Mouse (Mus musculus): ENCODE results near the gene Serpina7. TPM values are rescaled to one million over a fixed set of nuclear protein-coding genes. Genes with fewer than 3 reads are reported as not detected.

Gene Serpina7
- polyA plus RNA-seq (2015; fragmentation: Nextera tagmentation; extraction: Ambion mirVana), result not detected in 2 replicates

DNA sequence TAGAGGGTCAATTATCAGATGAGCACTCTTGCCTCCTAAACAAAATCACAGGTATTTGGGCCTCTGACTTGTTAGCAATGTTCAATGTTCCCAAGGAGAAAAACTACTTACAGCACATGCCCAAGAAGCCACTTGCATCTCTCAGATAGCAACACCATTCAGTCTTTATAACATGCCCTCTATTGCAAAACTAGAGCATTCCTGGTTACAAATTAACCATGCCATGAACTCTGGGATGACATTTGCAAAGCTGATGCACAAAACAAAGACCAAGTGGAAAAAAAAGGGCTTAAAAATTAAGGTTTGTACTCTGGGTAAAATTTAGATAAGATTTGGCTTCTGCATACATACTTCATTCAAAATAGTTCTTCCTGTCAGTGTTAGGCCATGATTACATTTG lies at the start of gene Serpina7:
Serpina7 (minus strand) TSS at position 160 of the 400 bp plus-strand sequence.
- Histone ChIP-seq H3K27me3 (no peaks in the 10 kb centered on the region), H3K27ac (replicated peaks) (no peak within 1 kb of the TSS), H3K36me3 (no peaks in the 10 kb centered on the region), H3K9me3 (no peaks in the 10 kb centered on the region), H3K4me3 (no peak within 1 kb of the TSS), H3K9ac (no peak within 1 kb of the TSS), H3K4me1 (replicated peaks) (no peaks in the 10 kb centered on the region), H3K4me2 (no peak within 1 kb of the TSS)
- no peak for ATAC-seq (ENCODE audit: low read depth)

- WGBS, result 63% methylated on average over 4 of the region's 4 CpGs
- Histone ChIP-seq H3K9me3 (no peaks in the 10 kb centered on the region), H3K27me3 (no peaks in the 10 kb centered on the region), H3K9ac (no peak overlapping the region), H3K36me3 (no peaks in the 10 kb centered on the region), H3K4me1 (replicated peaks) (no peaks in the 10 kb centered on the region), H3K4me2 (no peak overlapping the region), H3K27ac (replicated peaks) (no peak overlapping the region), H3K4me3 (no peak overlapping the region)
- no peak for ATAC-seq (ENCODE audit: low read depth)
These were observed 49.0 kb upstream of the Serpina7 start for GRCm38 (mm10) chrX:139134031-139134430.

DNA sequence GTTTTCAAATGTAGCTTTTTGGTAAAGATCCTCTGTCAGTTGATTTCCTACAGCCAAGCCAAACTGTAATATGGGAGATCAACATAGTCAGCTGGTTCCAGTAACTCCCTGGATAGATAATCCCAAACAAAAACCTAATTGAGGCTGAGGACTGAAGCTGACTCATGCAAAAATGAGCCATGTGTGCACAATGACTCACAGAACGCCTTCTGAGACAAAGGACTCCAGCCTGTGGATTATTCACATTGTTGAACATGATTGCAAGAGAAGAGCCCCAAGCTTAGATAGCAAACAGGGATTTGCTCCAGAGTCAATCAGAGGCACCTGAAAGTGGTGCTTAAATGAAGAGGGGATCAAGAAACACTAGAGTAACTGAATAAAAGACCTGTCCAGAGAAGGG lies 12.2 kb upstream of the Serpina7 start:
- Histone ChIP-seq H3K36me3 (no peaks in the 10 kb centered on the region), H3K27ac (replicated peaks) (no peak overlapping the region), H3K4me3 (no peak overlapping the region), H3K4me2 (no peak overlapping the region), H3K9me3 (no peaks in the 10 kb centered on the region), H3K27me3 (no peaks in the 10 kb centered on the region; the same call in 1 of the 2 replicates), H3K9ac (no peak overlapping the region), H3K4me1 (replicated peaks) (no peaks in the 10 kb centered on the region)
- no peak for ATAC-seq (ENCODE audit: low read depth)
- WGBS, result 76% methylated on average over 1 of the region's 1 CpGs

GRCm38 (mm10) chrX:139085943-139086342 lies 907 bp upstream of the Serpina7 start, which contains the start of gene 4930513O06Rik:
Gene 4930513O06Rik, plus strand, starts transcription at chrX:139086243.
- no peaks in the 10 kb centered on the region for H3K4me1 ChIP-seq (replicated peaks)
- no peaks in the 10 kb centered on the region for H3K36me3 ChIP-seq
- H3K4me2 ChIP-seq, result no peak within 1 kb of the TSS
- H3K27me3 ChIP-seq, result no peaks in the 10 kb centered on the region
- H3K9ac ChIP-seq, result no peak within 1 kb of the TSS
- H3K27ac ChIP-seq (replicated peaks), result no peak within 1 kb of the TSS
- WGBS, result 90% methylated on average over 1 of the region's 1 CpGs
- no peak within 1 kb of the TSS for H3K4me3 ChIP-seq
- ATAC-seq (ENCODE audit: low read depth), result no peak
- no peaks in the 10 kb centered on the region for H3K9me3 ChIP-seq

GRCm38 (mm10) chrX:139078493-139078892 lies 6.5 kb downstream of the Serpina7 start:
- Histone ChIP-seq H3K4me1 (replicated peaks) (no peaks in the 10 kb centered on the region), H3K27me3 (no peaks in the 10 kb centered on the region), H3K9ac (no peak overlapping the region), H3K4me3 (no peak overlapping the region), H3K27ac (replicated peaks) (no peak overlapping the region), H3K4me2 (no peak overlapping the region), H3K36me3 (no peaks in the 10 kb centered on the region), H3K9me3 (no peaks in the 10 kb centered on the region)
- ATAC-seq (ENCODE audit: low read depth), result no peak
- 92% methylated on average over 2 of the region's 2 CpGs for WGBS

GRCm38 (mm10) chrX:139064078-139064477 lies 21.0 kb downstream of the Serpina7 start:
- Histone ChIP-seq H3K4me3 (no peak overlapping the region), H3K4me2 (no peak overlapping the region), H3K27ac (replicated peaks) (no peak overlapping the region), H3K9ac (no peak overlapping the region), H3K27me3 (no peaks in the 10 kb centered on the region), H3K4me1 (replicated peaks) (no peaks in the 10 kb centered on the region), H3K9me3 (no peaks in the 10 kb centered on the region), H3K36me3 (no peaks in the 10 kb centered on the region)
- no peak for ATAC-seq (ENCODE audit: low read depth)
- WGBS, result 87% methylated on average over 5 of the region's 5 CpGs

- Histone ChIP-seq H3K4me3 (no peak overlapping the region), H3K36me3 (no peaks in the 10 kb centered on the region), H3K27ac (replicated peaks) (no peak overlapping the region), H3K27me3 (no peaks in the 10 kb centered on the region), H3K9me3 (no peaks in the 10 kb centered on the region), H3K4me1 (replicated peaks) (no peaks in the 10 kb centered on the region), H3K4me2 (no peak overlapping the region), H3K9ac (no peak overlapping the region)
- WGBS, result 86% methylated on average over 1 of the region's 1 CpGs
- ATAC-seq (ENCODE audit: low read depth), result no peak
These were observed 31.9 kb downstream of the Serpina7 start for GRCm38 (mm10) chrX:139053149-139053548.

- no peak overlapping the region for H3K4me3 ChIP-seq
- H3K4me2 ChIP-seq, result no peak overlapping the region
- no peak overlapping the region for H3K27ac ChIP-seq (replicated peaks)
- ATAC-seq (ENCODE audit: low read depth), result no peak
- H3K36me3 ChIP-seq, result no peaks in the 10 kb centered on the region
- WGBS, result 70% methylated on average over 1 of the region's 1 CpGs
- H3K4me1 ChIP-seq (replicated peaks), result no peaks in the 10 kb centered on the region
- H3K9ac ChIP-seq, result no peak overlapping the region
- H3K27me3 ChIP-seq, result no peaks in the 10 kb centered on the region
- H3K9me3 ChIP-seq, result no peaks in the 10 kb centered on the region
These were observed 33.1 kb downstream of the Serpina7 start for GRCm38 (mm10) chrX:139051976-139052375.

- Histone ChIP-seq H3K27me3 (no peaks in the 10 kb centered on the region), H3K36me3 (no peaks in the 10 kb centered on the region), H3K9me3 (no peaks in the 10 kb centered on the region), H3K27ac (replicated peaks) (no peak overlapping the region), H3K4me2 (no peak overlapping the region), H3K9ac (no peak overlapping the region), H3K4me3 (no peak overlapping the region), H3K4me1 (replicated peaks) (no peaks in the 10 kb centered on the region)
- ATAC-seq (ENCODE audit: low read depth), result no peak
- WGBS, result 65% methylated on average over 1 of the region's 1 CpGs
These were observed 43.9 kb downstream of the Serpina7 start for GRCm38 (mm10) chrX:139041148-139041547.

DNA sequence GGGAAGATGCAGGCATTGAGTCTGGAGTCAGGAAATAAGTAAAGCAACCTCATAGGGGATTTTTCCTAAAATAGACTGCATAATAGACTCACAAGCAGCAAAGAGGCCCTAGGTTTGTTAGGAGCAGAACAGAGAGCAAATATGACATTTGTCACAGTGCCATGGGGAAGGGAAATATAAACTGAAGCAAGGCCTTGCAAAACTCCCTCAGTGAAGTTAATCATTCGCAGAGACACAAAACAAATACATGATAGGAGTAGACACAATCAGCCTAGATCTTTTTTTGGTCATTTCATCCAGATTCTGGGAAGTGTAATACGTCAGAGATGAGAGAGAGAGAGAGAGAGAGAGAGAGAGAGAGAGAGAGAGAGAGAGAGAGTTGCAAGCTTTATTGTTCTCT lies 45.7 kb downstream of the Serpina7 start:
- no peak overlapping the region for H3K27ac ChIP-seq (replicated peaks)
- H3K27me3 ChIP-seq, result no peaks in the 10 kb centered on the region
- no peaks in the 10 kb centered on the region for H3K36me3 ChIP-seq
- no peak for ATAC-seq (ENCODE audit: low read depth)
- H3K9me3 ChIP-seq, result no peaks in the 10 kb centered on the region
- WGBS, result 81% methylated on average over 2 of the region's 2 CpGs
- H3K9ac ChIP-seq, result no peak overlapping the region
- H3K4me1 ChIP-seq (replicated peaks), result no peaks in the 10 kb centered on the region
- H3K4me3 ChIP-seq, result no peak overlapping the region
- no peak overlapping the region for H3K4me2 ChIP-seq

DNA sequence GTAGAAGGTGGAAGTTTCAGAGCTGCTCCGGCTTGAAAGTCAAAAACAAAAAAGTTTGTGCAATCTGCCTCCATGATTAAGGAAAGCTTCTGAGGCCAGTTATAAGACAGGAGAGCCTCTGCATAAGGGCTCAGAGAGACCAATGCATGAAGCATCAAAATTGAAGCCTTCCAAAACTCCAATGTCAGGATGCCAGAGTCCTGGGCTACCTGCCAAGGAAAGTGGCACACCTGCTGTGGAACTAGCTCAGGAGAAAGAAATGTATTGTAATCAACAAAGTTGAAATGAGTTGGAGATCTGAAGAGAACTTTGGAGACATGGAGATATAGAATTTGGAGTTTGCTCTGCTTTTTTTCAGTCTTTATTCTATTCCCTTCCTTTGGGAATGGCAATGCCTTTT lies 47.4 kb downstream of the Serpina7 start:
- Histone ChIP-seq H3K9ac (no peak overlapping the region), H3K9me3 (no peaks in the 10 kb centered on the region), H3K4me3 (no peak overlapping the region), H3K27me3 (no peaks in the 10 kb centered on the region), H3K27ac (replicated peaks) (no peak overlapping the region), H3K4me2 (no peak overlapping the region), H3K36me3 (no peaks in the 10 kb centered on the region), H3K4me1 (replicated peaks) (no peaks in the 10 kb centered on the region)
- WGBS, result 92% methylated on average over 1 of the region's 1 CpGs
- ATAC-seq (ENCODE audit: low read depth), result no peak

Measured in neural tube, embryonic 13.5 days (tissue).